Mouse (Mus musculus) brown adipose tissue, adult 24 weeks (tissue): ENCODE measurements around the gene 9630041A04Rik. TPM values are rescaled to one million over a fixed set of nuclear protein-coding genes. Genes with fewer than 3 reads are reported as not detected.

Experiments used
- H3K27ac ChIP-seq: fragments of 200-500 bp; replicated peaks from 2 replicates; pipeline ENCODE4 v1.5.1; 2012; ENCODE audit warnings: low read depth, mild to moderate bottlenecking, low read length
- H3K4me1 ChIP-seq: fragments of 200-500 bp; 2 replicates; pipeline ENCODE4 v1.6.1; 2012; ENCODE audit warnings: low read length, mixed read lengths; ENCODE audit not compliant: control insufficient read depth, insufficient read depth, insufficient read length
- H3K4me3 ChIP-seq: fragments of 200-500 bp; 2 replicates; pipeline ENCODE4 v1.5.1; 2012; ENCODE audit warnings: low read depth, mild to moderate bottlenecking, low read length, moderate library complexity; ENCODE audit not compliant: insufficient read depth
- polyA plus RNA-seq: library from polyadenylated mRNA; stranded (reverse); fragments of >200 nt; gene quantifications from 2 replicates; pipeline ENCODE4 v1.2.4, GENCODE M21; 2012; ENCODE audit not compliant: missing spikeins, insufficient read depth, insufficient read length

Gene 9630041A04Rik
- polyA plus RNA-seq, 1 experiment: not detected

GRCm38 (mm10) chr9:101903406-101903805 lies 41.8 kb downstream of the 9630041A04Rik start:
- Histone ChIP-seq H3K4me1 (no peaks in the 10 kb centered on the region), H3K4me3 (no peak overlapping the region), H3K27ac (no peak overlapping the region)

GRCm38 (mm10) chr9:101907747-101908255 lies 46.2 kb downstream of the 9630041A04Rik start:
- Histone ChIP-seq H3K27ac (no peak overlapping the region), H3K4me3 (no peak overlapping the region), H3K4me1 (no peaks in the 10 kb centered on the region)

GRCm38 (mm10) chr9:101908849-101909248 lies 47.2 kb downstream of the 9630041A04Rik start:
- Histone ChIP-seq H3K4me3 (no peak overlapping the region), H3K27ac (no peak overlapping the region), H3K4me1 (no peaks in the 10 kb centered on the region)

- H3K4me1 ChIP-seq: no peaks in the 10 kb centered on the region
- no peak overlapping the region for H3K4me3 ChIP-seq
- no peak overlapping the region for H3K27ac ChIP-seq
These were observed 47.9 kb downstream of the 9630041A04Rik start for GRCm38 (mm10) chr9:101909491-101909890.

GRCm38 (mm10) chr9:101911176-101911866 lies 49.7 kb downstream of the 9630041A04Rik start:
- no peak overlapping the region for H3K4me3 ChIP-seq
- H3K4me1 ChIP-seq: no peaks in the 10 kb centered on the region
- H3K27ac ChIP-seq: no peak overlapping the region

- Histone ChIP-seq H3K4me1 (no peaks in the 10 kb centered on the region), H3K27ac (no peak overlapping the region), H3K4me3 (no peak overlapping the region)
These were observed 53.4 kb downstream of the 9630041A04Rik start for GRCm38 (mm10) chr9:101915082-101915481.

- H3K27ac ChIP-seq: no peak overlapping the region
- H3K4me1 ChIP-seq: no peaks in the 10 kb centered on the region
These were observed 57.1 kb downstream of the 9630041A04Rik start for GRCm38 (mm10) chr9:101918771-101919170.

GRCm38 (mm10) chr9:101919324-101919723 lies 57.7 kb downstream of the 9630041A04Rik start:
- H3K4me1 ChIP-seq: no peaks in the 10 kb centered on the region

More at GRCm38 (mm10) chr9:101918771-101919170, 57.1 kb downstream of the 9630041A04Rik start:
- no peak overlapping the region for H3K4me3 ChIP-seq

GRCm38 (mm10) chr9:101922846-101923245 lies 61.2 kb downstream of the 9630041A04Rik start:
- no peak overlapping the region for H3K27ac ChIP-seq
- no peak overlapping the region for H3K4me3 ChIP-seq
- H3K4me1 ChIP-seq: no peaks in the 10 kb centered on the region

More at GRCm38 (mm10) chr9:101919324-101919723, 57.7 kb downstream of the 9630041A04Rik start:
- H3K27ac ChIP-seq: no peak overlapping the region
- H3K4me3 ChIP-seq: no peak overlapping the region

- Histone ChIP-seq H3K27ac (no peak overlapping the region), H3K4me1 (no peaks in the 10 kb centered on the region), H3K4me3 (no peak overlapping the region)
These were observed 63.2 kb downstream of the 9630041A04Rik start for GRCm38 (mm10) chr9:101924829-101925228.

- no peaks in the 10 kb centered on the region for H3K4me1 ChIP-seq
- H3K27ac ChIP-seq: no peak overlapping the region
- H3K4me3 ChIP-seq: no peak overlapping the region
These were observed 72.4 kb downstream of the 9630041A04Rik start for GRCm38 (mm10) chr9:101933946-101934573.

- Histone ChIP-seq H3K4me3 (no peak overlapping the region), H3K27ac (no peak overlapping the region), H3K4me1 (no peaks in the 10 kb centered on the region)
These were observed 73.2 kb downstream of the 9630041A04Rik start for GRCm38 (mm10) chr9:101934887-101935286.

- Histone ChIP-seq H3K27ac (no peak overlapping the region), H3K4me3 (no peak overlapping the region), H3K4me1 (no peaks in the 10 kb centered on the region)
These were observed 76.4 kb downstream of the 9630041A04Rik start for GRCm38 (mm10) chr9:101938066-101938465.

GRCm38 (mm10) chr9:101939006-101939405 lies 77.4 kb downstream of the 9630041A04Rik start:
- Histone ChIP-seq H3K4me3 (no peak overlapping the region), H3K4me1 (no peaks in the 10 kb centered on the region), H3K27ac (no peak overlapping the region)

GRCm38 (mm10) chr9:101940182-101940581 lies 78.5 kb downstream of the 9630041A04Rik start:
- no peaks in the 10 kb centered on the region for H3K4me1 ChIP-seq
- no peak overlapping the region for H3K4me3 ChIP-seq
- no peak overlapping the region for H3K27ac ChIP-seq
